Mouse (Mus musculus) lung, postnatal 0 days (tissue): ENCODE results near the gene 4833439L19Rik.

ENCODE experiments used
- CTCF ChIP-seq: IDR thresholded peaks from 2 replicates; pipeline ENCODE4 v1.5.1; 2016; ENCODE audit warnings: antibody characterized with exemption, mild to moderate bottlenecking
- EP300 ChIP-seq: IDR thresholded peaks from 2 replicates; pipeline ENCODE4 v1.6.1; 2016; ENCODE audit warnings: antibody characterized with exemption, mild to moderate bottlenecking, control low read depth

DNA sequence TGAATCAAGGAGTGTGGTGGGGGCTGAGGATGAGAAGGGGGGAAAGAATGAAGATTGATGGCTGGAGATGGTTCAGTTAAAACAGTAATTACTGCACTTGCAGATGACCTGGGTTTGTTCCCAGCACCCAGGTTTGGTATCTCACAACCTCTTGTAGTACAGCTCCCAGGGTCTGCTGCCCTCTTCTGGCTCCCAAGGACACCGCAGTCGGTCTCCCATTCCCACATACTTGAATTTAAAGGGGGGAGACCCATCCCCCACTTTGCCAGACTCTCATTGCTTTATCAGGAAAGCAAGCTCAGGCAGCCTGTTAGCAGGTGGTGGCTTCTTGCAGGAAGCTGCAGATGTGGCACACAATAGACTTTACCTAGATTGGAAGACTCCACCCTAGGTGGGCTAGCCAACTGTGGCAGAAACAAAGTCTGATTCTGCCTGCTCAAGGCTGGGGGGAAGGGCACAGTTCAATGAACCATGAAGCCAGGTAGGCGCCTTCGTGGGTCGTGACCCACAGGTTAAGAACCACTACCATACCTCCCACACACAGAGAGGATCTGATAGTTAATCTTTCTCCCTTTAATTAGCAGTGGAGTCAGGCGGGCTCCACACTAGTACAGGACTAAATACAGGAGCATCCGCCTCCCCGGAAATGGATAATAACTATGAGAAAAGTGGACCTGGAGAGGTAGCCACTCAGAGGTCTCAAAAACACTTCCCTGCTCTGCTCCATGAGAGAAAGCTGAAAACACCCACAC lies 535 bp upstream of the 4833439L19Rik start:
- TF ChIP-seq CTCF, result peak; percentile 70
- no peak for TF ChIP-seq EP300
